Mouse (Mus musculus): Measurements from ENCODE around the gene 1700109H08Rik. TPM values are rescaled to one million over a fixed set of nuclear protein-coding genes. Genes with fewer than 3 reads are reported as not detected.
A peak's percentile ranks its signal among the peaks of the same experiment; 100 is the strongest.

Gene 1700109H08Rik
- polyA plus RNA-seq, 1 experiment from 2014 or later: 0.35 TPM

DNA sequence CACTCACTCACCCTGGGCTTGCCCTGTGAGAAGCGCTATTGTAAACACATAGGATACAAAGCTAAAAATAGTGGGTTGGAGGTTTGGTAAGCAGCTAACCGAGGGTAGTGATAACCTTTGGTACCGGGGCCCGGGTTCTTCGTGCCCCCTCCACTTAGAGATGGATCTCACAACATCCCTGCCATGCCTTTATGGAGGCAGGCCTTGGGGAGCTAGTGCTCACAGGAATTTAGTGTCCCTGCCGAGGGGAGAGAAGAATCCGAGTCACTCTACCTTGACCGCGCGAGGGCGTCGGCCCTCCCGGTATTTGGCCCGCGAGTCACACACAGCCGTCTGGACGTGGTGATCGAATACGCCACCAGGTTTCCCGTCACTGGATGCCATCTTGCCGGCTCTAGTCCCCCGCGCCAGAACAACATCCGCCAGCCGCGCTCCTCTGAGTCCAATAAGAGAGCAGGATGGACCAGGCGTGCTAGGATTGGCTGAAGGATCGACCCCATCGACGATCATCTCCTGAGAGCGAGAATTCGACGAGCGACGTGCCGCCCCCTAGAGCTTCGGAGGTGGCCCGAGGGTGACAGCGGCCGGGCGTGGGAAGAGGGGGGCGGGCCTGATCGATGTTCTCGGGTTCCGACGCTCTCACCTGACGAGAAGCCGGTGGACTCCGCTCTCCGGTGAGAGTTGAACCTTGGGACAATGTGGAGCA is 24.5 kb downstream of the 1700109H08Rik start, which contains the start of gene Pex1:
TSS of gene Pex1 (plus strand) at position 374 of the 706 bp plus-strand sequence.
- TF ChIP-seq CTCF (IDR thresholded peaks at IDR 0.05; ENCODE audit: low read depth): peak; percentile 60
- ATAC-seq: peak; percentile 99
- Histone ChIP-seq H3K27ac (ENCODE audit: low read depth, low read length) (peak within 1 kb of the TSS; percentile 81), H3K4me1 (replicated peaks; ENCODE audit: control insufficient read depth, insufficient read depth, low read length) (peaks cover 8% of the 10 kb centered on the region), H3K4me3 (ENCODE audit: low read depth, low read length) (peak within 1 kb of the TSS; percentile 89), H3K4me2 (replicated peaks; ENCODE audit: low read depth) (peak within 1 kb of the TSS; percentile 94), H3K9me3 (ENCODE audit: control insufficient read depth) (no peaks in the 10 kb centered on the region), H3K27me3 (replicated peaks; ENCODE audit: control insufficient read depth, insufficient read depth, low read length) (no peaks in the 10 kb centered on the region), H3K36me3 (ENCODE audit: control insufficient read depth, insufficient read depth) (peaks cover 8% of the 10 kb centered on the region), H3K9ac (ENCODE audit: low read depth, low read length) (peak within 1 kb of the TSS; percentile 70)
- 0% methylated on average over 50 of the region's 50 CpGs for WGBS

DNA sequence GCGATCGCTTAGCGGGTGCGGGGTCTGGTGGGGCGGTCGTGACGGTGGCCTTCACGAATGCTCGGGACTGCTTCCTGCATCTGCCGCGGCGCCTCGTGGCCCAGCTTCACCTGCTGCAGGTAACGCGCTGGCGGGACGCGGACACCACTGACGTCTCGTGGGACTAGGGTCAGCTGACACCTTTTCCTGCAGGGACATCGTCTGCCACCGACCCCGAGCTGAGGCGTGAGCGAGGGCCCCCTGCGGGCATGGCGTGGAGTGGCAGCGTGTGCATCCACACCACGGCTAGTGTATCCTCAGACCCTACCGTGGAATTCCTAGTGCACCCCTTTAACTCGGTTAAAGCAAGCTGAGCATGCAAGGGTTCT is 25.0 kb downstream of the 1700109H08Rik start, which contains the start of gene Rbm48:
TSS of gene Rbm48 (minus strand) at position 187 of the 368 bp plus-strand sequence.
- peaks cover 3% of the 10 kb centered on the region; the same call in 1 of the 2 replicates for H3K36me3 ChIP-seq (ENCODE audit: control insufficient read depth, insufficient read depth)
- peak; percentile 82 for ATAC-seq
- H3K4me3 ChIP-seq (ENCODE audit: low read depth, low read length): peak within 1 kb of the TSS; percentile 89
- TF ChIP-seq CTCF (IDR thresholded peaks at IDR 0.05; ENCODE audit: low read depth): peak; percentile 83
- peak within 1 kb of the TSS; percentile 70 for H3K9ac ChIP-seq (ENCODE audit: low read depth, low read length)
- H3K27ac ChIP-seq (ENCODE audit: low read depth, low read length): peak within 1 kb of the TSS; percentile 81
- H3K27me3 ChIP-seq (replicated peaks; ENCODE audit: control insufficient read depth, insufficient read depth, low read length): no peaks in the 10 kb centered on the region
- peaks cover 8% of the 10 kb centered on the region for H3K4me1 ChIP-seq (replicated peaks; ENCODE audit: control insufficient read depth, insufficient read depth, low read length)
- H3K9me3 ChIP-seq (ENCODE audit: control insufficient read depth): no peaks in the 10 kb centered on the region
- peak within 1 kb of the TSS; percentile 94 for H3K4me2 ChIP-seq (replicated peaks; ENCODE audit: low read depth)
- under 1% methylated on average over 31 of the region's 31 CpGs for WGBS

DNA sequence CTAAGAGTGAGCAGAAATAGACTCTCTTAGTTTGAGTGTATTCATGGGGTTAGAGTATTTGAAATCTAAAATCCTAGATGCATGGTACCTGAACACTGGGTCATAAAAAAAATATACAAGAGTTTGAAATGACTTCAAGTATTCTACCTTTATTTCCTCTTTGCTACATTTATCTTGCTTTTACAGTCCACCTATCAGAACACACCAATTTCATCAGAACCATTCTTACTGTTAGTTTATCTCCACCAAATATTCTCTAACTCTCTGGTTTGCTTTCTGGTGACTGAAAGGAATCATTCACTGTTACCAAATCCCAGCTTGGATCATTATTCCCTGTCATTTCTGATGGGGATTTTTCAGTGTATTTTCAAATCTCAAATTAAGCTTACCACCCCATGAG is 25.8 kb downstream of the 1700109H08Rik start:
- Histone ChIP-seq H3K27ac (ENCODE audit: low read depth, low read length) (no peak overlapping the region), H3K36me3 (ENCODE audit: control insufficient read depth, insufficient read depth) (no peaks in the 10 kb centered on the region), H3K27me3 (replicated peaks; ENCODE audit: control insufficient read depth, insufficient read depth, low read length) (no peaks in the 10 kb centered on the region), H3K4me2 (replicated peaks; ENCODE audit: low read depth) (peak overlapping the region; percentile 94), H3K9me3 (ENCODE audit: control insufficient read depth) (no peaks in the 10 kb centered on the region), H3K4me1 (replicated peaks; ENCODE audit: control insufficient read depth, insufficient read depth, low read length) (peaks cover 8% of the 10 kb centered on the region), H3K4me3 (ENCODE audit: low read depth, low read length) (peak overlapping the region; percentile 89; the same call in 1 of the 2 replicates), H3K9ac (ENCODE audit: low read depth, low read length) (peak overlapping the region; percentile 70; the same call in 1 of the 2 replicates)
- TF ChIP-seq CTCF (IDR thresholded peaks at IDR 0.05; ENCODE audit: low read depth): no peak
- ATAC-seq: no peak

DNA sequence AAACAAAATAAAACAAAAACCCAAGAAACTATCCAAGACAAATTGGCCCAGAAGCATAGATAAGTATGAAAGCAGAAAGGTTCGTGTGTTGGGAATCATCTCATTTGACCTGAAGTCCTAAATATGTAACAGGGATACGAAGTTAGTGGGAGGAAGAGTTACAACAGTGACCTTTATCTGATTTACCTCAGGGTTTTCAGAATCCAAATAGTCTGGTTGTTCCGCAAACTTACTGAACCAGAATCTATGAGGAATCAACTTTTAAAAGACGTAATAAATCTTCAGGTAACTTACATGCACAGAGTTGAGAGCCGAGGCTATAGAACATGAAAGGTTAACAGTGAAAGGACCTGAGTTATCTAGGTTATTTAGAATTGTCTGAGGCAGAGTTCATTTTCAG is 27.4 kb downstream of the 1700109H08Rik start:
- Histone ChIP-seq H3K4me2 (replicated peaks; ENCODE audit: low read depth) (no peak overlapping the region), H3K4me3 (ENCODE audit: low read depth, low read length) (no peak overlapping the region), H3K36me3 (ENCODE audit: control insufficient read depth, insufficient read depth) (peaks cover under 1% of the 10 kb centered on the region; the same call in 1 of the 2 replicates), H3K4me1 (replicated peaks; ENCODE audit: control insufficient read depth, insufficient read depth, low read length) (peaks cover 8% of the 10 kb centered on the region), H3K27me3 (replicated peaks; ENCODE audit: control insufficient read depth, insufficient read depth, low read length) (no peaks in the 10 kb centered on the region), H3K9me3 (ENCODE audit: control insufficient read depth) (no peaks in the 10 kb centered on the region), H3K27ac (ENCODE audit: low read depth, low read length) (no peak overlapping the region), H3K9ac (ENCODE audit: low read depth, low read length) (no peak overlapping the region)
- no peak for TF ChIP-seq CTCF (IDR thresholded peaks at IDR 0.05; ENCODE audit: low read depth)
- 89% methylated on average over 5 of the region's 5 CpGs for WGBS
- ATAC-seq: no peak

DNA sequence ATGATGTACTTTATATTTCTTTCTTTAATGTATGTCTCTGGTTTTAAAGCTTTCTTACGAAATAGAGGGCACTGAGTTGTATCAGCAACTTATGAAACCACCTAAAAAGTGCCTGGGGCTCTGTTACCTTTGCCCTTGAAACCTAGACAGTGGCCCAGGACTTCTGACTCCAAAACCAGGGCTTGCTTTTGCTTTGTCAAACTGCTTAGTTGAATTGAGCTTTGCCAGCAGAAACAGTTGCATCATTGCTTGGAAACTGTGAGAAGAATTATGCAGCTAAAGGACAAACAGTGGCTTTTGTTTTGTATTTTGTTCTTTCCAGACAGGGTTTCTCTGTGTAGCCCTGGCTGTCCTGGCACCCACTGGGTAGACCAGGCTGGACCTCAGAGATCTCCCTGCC is 28.9 kb downstream of the 1700109H08Rik start:
- no peaks in the 10 kb centered on the region for H3K27me3 ChIP-seq (replicated peaks; ENCODE audit: control insufficient read depth, insufficient read depth, low read length)
- no peak for ATAC-seq
- H3K36me3 ChIP-seq (ENCODE audit: control insufficient read depth, insufficient read depth): peaks cover 11% of the 10 kb centered on the region
- peaks cover 6% of the 10 kb centered on the region for H3K4me1 ChIP-seq (replicated peaks; ENCODE audit: control insufficient read depth, insufficient read depth, low read length)
- 97% methylated on average over 1 of the region's 1 CpGs for WGBS
- no peak overlapping the region for H3K4me3 ChIP-seq (ENCODE audit: low read depth, low read length)
- no peak for TF ChIP-seq CTCF (IDR thresholded peaks at IDR 0.05; ENCODE audit: low read depth)
- H3K4me2 ChIP-seq (replicated peaks; ENCODE audit: low read depth): no peak overlapping the region
- H3K9me3 ChIP-seq (ENCODE audit: control insufficient read depth): no peaks in the 10 kb centered on the region
- H3K9ac ChIP-seq (ENCODE audit: low read depth, low read length): no peak overlapping the region
- H3K27ac ChIP-seq (ENCODE audit: low read depth, low read length): no peak overlapping the region

DNA sequence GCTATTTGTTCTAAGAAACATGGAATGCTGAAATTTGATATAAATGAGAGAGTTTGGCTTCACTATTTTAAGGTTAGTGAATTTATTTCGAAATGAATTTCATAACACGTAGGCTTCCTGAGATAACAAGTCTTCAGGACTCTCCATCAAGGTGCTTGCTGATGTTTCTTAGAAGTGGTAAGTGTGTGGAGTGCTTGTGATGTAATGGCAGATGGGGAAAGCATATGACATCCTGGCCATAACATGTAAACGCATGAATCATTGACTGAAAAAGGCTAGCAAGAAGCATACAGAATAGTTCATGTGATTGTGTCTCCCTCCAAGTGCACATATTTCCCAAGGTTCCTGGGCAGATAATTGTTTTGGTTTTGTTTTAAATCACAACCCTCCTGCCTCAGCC is 29.4 kb downstream of the 1700109H08Rik start:
- H3K4me2 ChIP-seq (replicated peaks; ENCODE audit: low read depth): no peak overlapping the region
- H3K9ac ChIP-seq (ENCODE audit: low read depth, low read length): no peak overlapping the region
- H3K36me3 ChIP-seq (ENCODE audit: control insufficient read depth, insufficient read depth): peaks cover 16% of the 10 kb centered on the region
- WGBS: 88% methylated on average over 3 of the region's 3 CpGs
- ATAC-seq: no peak
- no peak overlapping the region for H3K4me3 ChIP-seq (ENCODE audit: low read depth, low read length)
- H3K27me3 ChIP-seq (replicated peaks; ENCODE audit: control insufficient read depth, insufficient read depth, low read length): no peaks in the 10 kb centered on the region
- no peak overlapping the region for H3K27ac ChIP-seq (ENCODE audit: low read depth, low read length)
- H3K4me1 ChIP-seq (replicated peaks; ENCODE audit: control insufficient read depth, insufficient read depth, low read length): peaks cover 3% of the 10 kb centered on the region; the same call in 1 of the 2 replicates
- no peak for TF ChIP-seq CTCF (IDR thresholded peaks at IDR 0.05; ENCODE audit: low read depth)
- no peaks in the 10 kb centered on the region for H3K9me3 ChIP-seq (ENCODE audit: control insufficient read depth)

Data from intestine, postnatal 0 days (tissue).